Mouse (Mus musculus): Measurements from ENCODE around the gene Celf2. TPM values are rescaled to one million over a fixed set of nuclear protein-coding genes. Genes with fewer than 3 reads are reported as not detected.

Gene Celf2
- polyA plus RNA-seq, 1 experiment, result 35.9 TPM

- Histone ChIP-seq H3K27ac (ENCODE audit: control insufficient read depth, insufficient read depth, low read depth, low read length, poor library complexity) (no peak overlapping the region), H3K4me1 (ENCODE audit: control insufficient read depth, insufficient read depth, low read length) (no peaks in the 10 kb centered on the region; the same call in 1 of the 2 replicates), H3K4me3 (replicated peaks; ENCODE audit: control insufficient read depth, low read depth, low read length) (no peak overlapping the region)
- TF ChIP-seq POLR2A (IDR thresholded peaks at IDR 0.05; ENCODE audit: borderline replicate concordance, control insufficient read depth, low read depth, low read length) (no peak), CTCF (IDR thresholded peaks at IDR 0.05; ENCODE audit: control insufficient read depth, insufficient read depth, low read length) (no peak)
- 57% methylated on average over 3 of the region's 3 CpGs for WGBS
These were observed 453.4 kb downstream of the Celf2 start for GRCm38 (mm10) chr2:7055958-7056357.

GRCm38 (mm10) chr2:7051090-7051489 lies 458.3 kb downstream of the Celf2 start:
- no peak overlapping the region for H3K4me3 ChIP-seq (replicated peaks; ENCODE audit: control insufficient read depth, low read depth, low read length)
- WGBS, result 86% methylated on average over 5 of the region's 5 CpGs
- H3K27ac ChIP-seq (ENCODE audit: control insufficient read depth, insufficient read depth, low read depth, low read length, poor library complexity), result no peak overlapping the region
- TF ChIP-seq CTCF (IDR thresholded peaks at IDR 0.05; ENCODE audit: control insufficient read depth, insufficient read depth, low read length) (no peak), POLR2A (IDR thresholded peaks at IDR 0.05; ENCODE audit: borderline replicate concordance, control insufficient read depth, low read depth, low read length) (no peak)
- H3K4me1 ChIP-seq (ENCODE audit: control insufficient read depth, insufficient read depth, low read length), result no peaks in the 10 kb centered on the region

GRCm38 (mm10) chr2:7046155-7046554 lies 463.2 kb downstream of the Celf2 start:
- Histone ChIP-seq H3K4me3 (replicated peaks; ENCODE audit: control insufficient read depth, low read depth, low read length) (no peak overlapping the region), H3K27ac (ENCODE audit: control insufficient read depth, insufficient read depth, low read depth, low read length, poor library complexity) (no peak overlapping the region), H3K4me1 (ENCODE audit: control insufficient read depth, insufficient read depth, low read length) (no peaks in the 10 kb centered on the region)
- WGBS, result 36% methylated on average over 1 of the region's 1 CpGs
- no peak for TF ChIP-seq POLR2A (IDR thresholded peaks at IDR 0.05; ENCODE audit: borderline replicate concordance, control insufficient read depth, low read depth, low read length)
- TF ChIP-seq CTCF (IDR thresholded peaks at IDR 0.05; ENCODE audit: control insufficient read depth, insufficient read depth, low read length), result no peak

- TF ChIP-seq POLR2A (IDR thresholded peaks at IDR 0.05; ENCODE audit: borderline replicate concordance, control insufficient read depth, low read depth, low read length) (no peak), CTCF (IDR thresholded peaks at IDR 0.05; ENCODE audit: control insufficient read depth, insufficient read depth, low read length) (no peak)
- Histone ChIP-seq H3K4me1 (ENCODE audit: control insufficient read depth, insufficient read depth, low read length) (no peaks in the 10 kb centered on the region), H3K4me3 (replicated peaks; ENCODE audit: control insufficient read depth, low read depth, low read length) (no peak overlapping the region), H3K27ac (ENCODE audit: control insufficient read depth, insufficient read depth, low read depth, low read length, poor library complexity) (no peak overlapping the region)
- WGBS, result 80% methylated on average over 4 of the region's 4 CpGs
These were observed 463.8 kb downstream of the Celf2 start for GRCm38 (mm10) chr2:7045531-7045930.

- H3K4me3 ChIP-seq (replicated peaks; ENCODE audit: control insufficient read depth, low read depth, low read length), result no peak overlapping the region
- no peaks in the 10 kb centered on the region for H3K4me1 ChIP-seq (ENCODE audit: control insufficient read depth, insufficient read depth, low read length)
- TF ChIP-seq CTCF (IDR thresholded peaks at IDR 0.05; ENCODE audit: control insufficient read depth, insufficient read depth, low read length) (no peak), POLR2A (IDR thresholded peaks at IDR 0.05; ENCODE audit: borderline replicate concordance, control insufficient read depth, low read depth, low read length) (no peak)
- 75% methylated on average over 6 of the region's 6 CpGs for WGBS
- H3K27ac ChIP-seq (ENCODE audit: control insufficient read depth, insufficient read depth, low read depth, low read length, poor library complexity), result no peak overlapping the region
These were observed 465.4 kb downstream of the Celf2 start for GRCm38 (mm10) chr2:7043770-7044459.

GRCm38 (mm10) chr2:7040940-7041339 lies 468.4 kb downstream of the Celf2 start:
- no peak overlapping the region for H3K4me3 ChIP-seq (replicated peaks; ENCODE audit: control insufficient read depth, low read depth, low read length)
- no peaks in the 10 kb centered on the region for H3K4me1 ChIP-seq (ENCODE audit: control insufficient read depth, insufficient read depth, low read length)
- no peak for TF ChIP-seq POLR2A (IDR thresholded peaks at IDR 0.05; ENCODE audit: borderline replicate concordance, control insufficient read depth, low read depth, low read length)
- TF ChIP-seq CTCF (IDR thresholded peaks at IDR 0.05; ENCODE audit: control insufficient read depth, insufficient read depth, low read length), result no peak
- H3K27ac ChIP-seq (ENCODE audit: control insufficient read depth, insufficient read depth, low read depth, low read length, poor library complexity), result no peak overlapping the region
- 63% methylated on average over 1 of the region's 1 CpGs for WGBS

GRCm38 (mm10) chr2:7038991-7039390 lies 470.4 kb downstream of the Celf2 start:
- H3K27ac ChIP-seq (ENCODE audit: control insufficient read depth, insufficient read depth, low read depth, low read length, poor library complexity), result no peak overlapping the region
- 83% methylated on average over 4 of the region's 4 CpGs for WGBS
- H3K4me3 ChIP-seq (replicated peaks; ENCODE audit: control insufficient read depth, low read depth, low read length), result no peak overlapping the region
- no peaks in the 10 kb centered on the region for H3K4me1 ChIP-seq (ENCODE audit: control insufficient read depth, insufficient read depth, low read length)
- TF ChIP-seq CTCF (IDR thresholded peaks at IDR 0.05; ENCODE audit: control insufficient read depth, insufficient read depth, low read length), result no peak
- no peak for TF ChIP-seq POLR2A (IDR thresholded peaks at IDR 0.05; ENCODE audit: borderline replicate concordance, control insufficient read depth, low read depth, low read length)

GRCm38 (mm10) chr2:7031389-7031788 lies 478.0 kb downstream of the Celf2 start:
- H3K4me3 ChIP-seq (replicated peaks; ENCODE audit: control insufficient read depth, low read depth, low read length), result no peak overlapping the region
- no peak overlapping the region for H3K27ac ChIP-seq (ENCODE audit: control insufficient read depth, insufficient read depth, low read depth, low read length, poor library complexity)
- no peak for TF ChIP-seq CTCF (IDR thresholded peaks at IDR 0.05; ENCODE audit: control insufficient read depth, insufficient read depth, low read length)
- no peak for TF ChIP-seq POLR2A (IDR thresholded peaks at IDR 0.05; ENCODE audit: borderline replicate concordance, control insufficient read depth, low read depth, low read length)
- 89% methylated on average over 1 of the region's 1 CpGs for WGBS
- H3K4me1 ChIP-seq (ENCODE audit: control insufficient read depth, insufficient read depth, low read length), result no peaks in the 10 kb centered on the region

GRCm38 (mm10) chr2:7026737-7027136 lies 482.6 kb downstream of the Celf2 start:
- H3K4me1 ChIP-seq (ENCODE audit: control insufficient read depth, insufficient read depth, low read length), result no peaks in the 10 kb centered on the region
- WGBS, result 80% methylated on average over 1 of the region's 1 CpGs
- no peak for TF ChIP-seq CTCF (IDR thresholded peaks at IDR 0.05; ENCODE audit: control insufficient read depth, insufficient read depth, low read length)
- no peak for TF ChIP-seq POLR2A (IDR thresholded peaks at IDR 0.05; ENCODE audit: borderline replicate concordance, control insufficient read depth, low read depth, low read length)
- no peak overlapping the region for H3K4me3 ChIP-seq (replicated peaks; ENCODE audit: control insufficient read depth, low read depth, low read length)
- H3K27ac ChIP-seq (ENCODE audit: control insufficient read depth, insufficient read depth, low read depth, low read length, poor library complexity), result no peak overlapping the region
